Mouse (Mus musculus) right cerebral cortex, postnatal 25 days (tissue): ENCODE data around the gene Frrs1l.

ENCODE experiments used
- DNase-seq: peaks from one replicate; pipeline ENCODE4 v3.0.0; 2022

The Frrs1l gene

GRCm38 (mm10) chr4:56965586-56966179, 24.5 kb downstream of the Frrs1l start:
- peak; percentile 45 for DNase-seq

DNA sequence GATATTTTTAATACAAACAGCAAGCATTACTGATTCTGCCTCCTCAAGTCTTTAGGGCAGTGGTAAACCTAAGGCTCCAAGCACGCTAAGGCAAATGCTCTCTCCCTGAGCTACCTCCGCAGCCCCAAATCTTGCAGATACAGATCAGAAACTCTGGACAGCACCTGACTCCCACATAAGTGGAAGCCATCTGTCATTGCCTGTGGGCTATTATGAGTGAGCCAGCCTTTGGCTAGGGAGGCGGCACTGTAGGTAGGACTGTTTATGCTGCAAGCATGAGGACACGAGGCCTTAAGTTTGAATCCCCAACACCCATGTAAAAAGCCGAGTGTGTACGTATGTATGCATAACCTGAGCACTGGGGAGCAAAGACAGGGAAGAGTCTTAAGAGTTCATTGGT, 26.5 kb downstream of the Frrs1l start:
- DNase-seq, result peak; percentile 39

GRCm38 (mm10) chr4:56961320-56961925, 28.8 kb downstream of the Frrs1l start:
- DNase-seq, result no peak

- DNase-seq, result no peak
These were observed 32.7 kb downstream of the Frrs1l start for GRCm38 (mm10) chr4:56957518-56957917.

GRCm38 (mm10) chr4:56953235-56953634, 37.0 kb downstream of the Frrs1l start:
- no peak for DNase-seq

GRCm38 (mm10) chr4:56951701-56952100, 38.5 kb downstream of the Frrs1l start:
- no peak for DNase-seq

DNA sequence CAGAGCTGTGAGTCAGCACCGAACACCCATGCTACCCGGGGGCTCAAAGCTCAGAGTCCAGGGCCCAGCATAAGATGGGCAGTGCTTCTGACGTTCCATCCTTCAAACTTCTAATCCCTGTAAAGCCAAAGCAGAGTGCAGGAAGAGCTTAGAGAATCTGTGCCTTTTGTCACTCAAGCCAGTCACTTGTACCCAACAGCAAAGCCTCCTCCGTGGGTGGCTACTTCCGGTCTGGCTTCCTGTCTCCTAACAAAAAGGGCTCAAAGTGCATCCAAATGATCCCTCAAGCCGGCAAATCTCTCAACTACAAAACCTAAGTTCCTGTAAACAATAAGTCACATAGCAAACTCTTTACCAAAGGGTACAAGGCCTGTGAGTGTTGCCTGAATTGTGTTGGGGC, 40.7 kb downstream of the Frrs1l start:
- DNase-seq, result no peak

DNA sequence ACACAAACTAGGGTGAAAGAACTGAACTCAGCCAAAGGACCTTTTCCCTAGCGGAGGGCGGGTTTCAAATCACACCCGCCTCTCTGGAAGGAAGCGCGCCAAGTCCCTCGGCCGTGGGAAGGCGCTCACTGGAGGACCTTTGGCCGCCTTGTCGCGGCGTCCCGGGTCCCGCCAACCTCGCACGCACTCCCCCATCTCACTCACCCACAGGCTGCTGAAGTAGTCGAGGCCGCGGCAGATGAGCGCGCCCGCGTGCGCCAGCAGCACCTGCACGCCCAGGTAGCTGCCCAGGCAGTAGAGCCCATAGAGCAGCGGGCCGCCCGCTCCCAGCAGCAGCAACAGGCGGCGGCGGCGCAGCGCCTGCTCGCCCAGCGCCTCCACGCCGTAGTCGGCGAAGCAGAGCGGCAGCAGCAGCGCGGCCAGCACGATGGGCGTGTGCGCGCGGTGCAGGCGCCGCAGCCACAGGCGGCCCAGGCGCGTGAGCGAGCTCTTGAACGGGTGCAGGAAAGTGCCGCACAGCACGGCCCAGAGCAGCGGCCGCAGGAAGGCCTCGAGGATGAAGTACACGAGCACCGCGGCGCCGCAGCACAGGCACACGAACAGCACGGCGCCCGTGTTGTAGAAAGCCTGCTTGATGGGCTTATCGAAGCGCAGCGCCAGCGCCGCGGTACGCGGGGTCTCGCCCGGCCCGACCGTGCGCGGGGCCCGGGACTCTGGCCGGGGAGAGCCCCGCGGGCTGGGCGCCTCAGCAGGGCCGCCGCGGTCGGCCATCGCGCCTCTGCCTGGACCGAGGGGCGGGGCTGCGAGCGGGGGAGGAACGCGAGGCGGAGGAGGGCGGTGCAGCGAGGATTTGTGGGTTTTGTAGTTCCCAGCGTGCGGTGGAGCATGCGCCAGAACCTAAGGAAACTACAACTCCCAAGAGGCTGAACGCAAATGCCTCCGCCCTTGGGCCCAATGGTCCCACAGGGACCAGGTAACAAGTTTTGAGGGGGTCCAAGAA, 43.2 kb downstream of the Frrs1l start, which contains the start of gene Tmem245:
Tmem245 (minus strand) TSS at position 797 of the 1,000 bp plus-strand sequence.
- DNase-seq, result peak; percentile 93

DNA sequence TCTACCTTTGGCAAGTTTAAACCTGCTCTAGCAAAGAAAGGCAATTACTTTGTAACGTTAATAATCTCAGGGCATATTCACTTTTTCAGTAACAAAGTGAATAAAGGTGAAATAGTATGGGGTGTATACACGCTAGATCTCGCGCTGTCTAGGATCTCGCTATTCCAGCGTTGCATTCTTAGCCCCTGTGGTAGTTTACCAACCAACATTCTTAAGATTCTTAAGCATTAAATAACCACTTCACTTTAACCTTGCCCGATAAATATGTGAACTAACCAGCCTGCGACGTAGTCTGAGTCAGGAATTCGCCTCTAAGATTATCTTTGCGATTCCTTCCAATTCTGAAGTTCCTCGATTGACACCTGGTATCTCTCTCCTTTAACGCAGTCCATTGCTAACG, 44.0 kb downstream of the Frrs1l start:
- DNase-seq, result no peak

GRCm38 (mm10) chr4:56944286-56944685, 45.9 kb downstream of the Frrs1l start:
- no peak for DNase-seq

DNA sequence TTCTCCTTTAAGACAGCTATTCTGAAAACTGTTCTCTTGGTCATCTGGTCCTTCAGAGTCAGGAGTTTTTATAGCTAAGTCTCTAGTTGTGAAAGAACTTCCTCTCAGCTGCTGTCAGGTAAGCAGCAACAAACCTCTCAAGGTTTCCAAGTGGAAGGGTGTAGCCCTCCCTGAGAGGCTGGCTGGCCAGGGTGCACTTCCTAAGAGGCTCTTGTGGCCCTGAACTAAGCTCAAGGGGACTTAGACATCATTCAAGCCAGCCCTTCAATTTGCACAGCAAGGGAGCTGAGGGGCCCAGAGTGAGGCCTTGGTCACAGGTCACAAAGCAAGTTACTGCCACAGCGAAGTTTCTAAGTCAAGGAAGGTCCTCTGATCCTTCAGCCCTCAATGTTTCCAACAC, 46.9 kb downstream of the Frrs1l start:
- DNase-seq, result no peak

GRCm38 (mm10) chr4:56942567-56942966, 47.6 kb downstream of the Frrs1l start:
- DNase-seq, result no peak

GRCm38 (mm10) chr4:56941481-56941880, 48.7 kb downstream of the Frrs1l start:
- DNase-seq, result no peak

- DNase-seq, result no peak
These were observed 53.1 kb downstream of the Frrs1l start for GRCm38 (mm10) chr4:56937136-56937535.

GRCm38 (mm10) chr4:56935327-56935726, 54.9 kb downstream of the Frrs1l start:
- DNase-seq, result no peak

DNA sequence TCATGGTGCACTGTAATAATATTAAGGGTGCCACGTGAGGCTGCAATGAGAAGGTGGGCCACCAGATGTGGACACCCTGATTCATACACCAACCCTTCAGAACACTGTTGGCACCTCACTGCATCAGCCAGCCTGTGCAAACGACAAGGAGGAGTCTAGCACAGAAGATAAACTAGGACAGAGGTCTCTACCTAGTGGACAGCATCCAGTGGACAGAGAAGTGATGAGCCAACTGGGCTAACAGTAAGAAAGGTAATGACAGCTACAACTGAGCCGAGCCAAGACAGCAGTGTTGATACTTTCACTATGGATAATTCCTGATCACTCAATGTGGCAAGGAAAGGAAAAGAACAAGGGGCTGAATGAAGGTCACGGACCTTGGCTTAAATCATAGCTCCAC, 57.0 kb downstream of the Frrs1l start:
- no peak for DNase-seq

DNA sequence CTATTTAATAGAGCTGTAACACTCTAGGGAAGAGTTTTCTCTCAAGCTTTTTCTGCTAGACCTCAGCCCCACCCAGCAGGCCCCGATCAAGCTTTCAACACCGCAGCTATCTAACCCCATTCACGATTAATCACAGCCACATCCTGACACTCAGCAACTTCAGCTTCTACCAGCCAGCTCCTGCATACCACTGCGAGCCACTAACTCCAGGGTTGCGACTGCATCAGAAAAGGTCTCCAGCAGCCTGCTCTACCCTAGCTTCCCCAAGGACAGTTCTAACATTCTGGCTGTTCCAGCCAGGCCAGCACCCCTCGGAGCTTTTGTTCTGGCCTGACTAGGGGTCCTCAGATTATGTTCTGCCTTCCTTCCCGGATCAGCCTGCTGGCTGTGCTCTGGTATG, 58.1 kb downstream of the Frrs1l start:
- DNase-seq, result no peak

DNA sequence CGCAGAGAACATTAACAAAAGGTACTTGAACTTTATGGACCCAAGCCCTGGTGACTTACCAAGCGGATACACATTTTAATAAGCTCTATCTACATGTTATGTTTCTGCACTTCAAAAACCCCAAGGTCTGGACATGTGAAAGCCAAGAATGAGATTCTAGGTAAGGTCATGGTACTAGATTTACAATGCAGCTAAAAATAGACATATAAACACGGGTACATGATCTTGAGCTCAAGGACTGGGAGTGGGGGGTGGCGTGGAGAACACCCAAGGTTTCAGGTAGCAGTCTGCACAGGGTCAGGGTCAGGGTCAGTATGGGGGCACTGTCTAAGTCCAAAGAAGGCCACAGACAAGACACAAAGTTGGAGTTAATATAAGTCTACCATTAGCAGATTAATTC, 59.9 kb downstream of the Frrs1l start:
- DNase-seq, result no peak

- no peak for DNase-seq
These were observed 63.2 kb downstream of the Frrs1l start for GRCm38 (mm10) chr4:56926971-56927370.

GRCm38 (mm10) chr4:56922229-56922628, 68.0 kb downstream of the Frrs1l start:
- no peak for DNase-seq

DNA sequence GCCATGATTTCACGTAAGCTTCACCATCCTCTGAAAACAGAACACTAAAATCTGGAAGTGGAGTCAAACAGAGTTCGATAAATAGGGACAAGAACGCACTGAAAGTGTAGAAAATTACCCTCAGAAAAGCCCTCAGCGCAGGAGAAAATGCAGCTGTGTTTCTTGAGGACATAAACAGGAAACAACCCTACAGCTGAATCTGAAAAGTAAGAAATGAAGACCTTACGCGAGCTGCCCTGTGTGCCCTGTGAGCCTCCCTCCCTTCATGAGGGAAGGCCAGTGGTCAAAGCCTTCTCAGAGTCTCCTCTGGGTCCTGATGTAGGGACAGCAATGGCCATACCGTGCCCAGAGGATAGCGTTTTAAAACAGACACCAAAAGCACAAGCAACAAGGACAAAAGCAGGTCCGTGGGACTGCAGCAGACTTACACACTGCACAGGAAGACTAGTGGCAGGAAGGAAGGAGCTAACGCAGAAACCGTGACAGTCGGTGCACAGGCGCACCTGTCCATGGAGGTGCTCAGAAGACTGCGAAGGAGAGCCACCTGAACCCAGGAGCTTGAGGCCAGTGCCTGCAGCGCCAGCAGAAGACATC, 74.4 kb downstream of the Frrs1l start:
- DNase-seq, result no peak

DNA sequence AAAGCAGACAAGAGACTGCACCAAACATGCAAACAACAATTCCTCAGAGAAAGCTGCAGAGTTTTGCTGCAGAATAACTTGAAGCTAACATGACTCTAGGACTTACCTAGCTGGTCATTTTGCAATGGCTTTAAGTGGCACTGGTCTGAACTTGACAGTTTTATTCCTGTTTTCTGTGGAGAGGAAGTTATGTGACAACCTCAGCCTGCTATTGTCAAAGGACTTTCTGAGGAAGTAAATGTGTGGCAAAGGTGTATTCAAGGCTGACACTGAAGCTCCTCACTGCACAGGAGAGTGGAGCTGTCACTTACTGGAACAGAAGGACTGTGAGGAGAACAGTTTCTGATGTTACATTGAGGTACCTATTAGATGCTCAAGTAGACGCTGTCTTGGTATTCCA, 75.4 kb downstream of the Frrs1l start:
- DNase-seq, result no peak

DNA sequence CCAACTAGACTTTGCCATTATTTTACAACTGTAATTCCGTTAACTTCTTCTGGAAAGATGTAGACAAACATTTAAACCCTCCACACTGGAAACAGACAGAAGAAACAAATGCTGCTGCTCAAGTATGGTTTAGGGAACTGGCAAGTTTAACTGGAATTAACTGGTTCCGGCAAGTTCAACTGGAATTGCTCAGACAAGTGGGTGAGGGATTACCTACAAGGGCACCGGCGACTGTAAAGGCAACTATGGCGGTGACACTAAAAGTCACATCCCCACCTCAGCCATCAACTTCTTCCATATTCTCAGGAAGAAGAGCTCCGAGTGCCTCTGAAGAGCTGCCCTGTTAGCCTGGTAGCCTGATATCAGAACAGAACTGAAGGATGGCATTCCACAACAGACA, 75.9 kb downstream of the Frrs1l start:
- DNase-seq, result no peak
